Mouse (Mus musculus) left cerebral cortex, adult 18-20 months (tissue): ENCODE measurements at regions not wholly inside any gene's neighbourhood (a gene's known extent, or its start where the extent isn't known, plus 50 kb on each side); places are given as distances from the start of the nearest gene placed in this dataset.
A peak's percentile ranks its signal among the peaks of the same experiment; 100 is the strongest.

Source experiments
- DNase-seq, 2 experiments: peaks; one replicate each; pipeline ENCODE4 v3.0.0; 2021 to 2022; ENCODE audit warnings: low spot score in 2 of 2, mixed read lengths in 1 of 2

- DNase-seq: no peak
Measured at GRCm38 (mm10) chr10:5747681-5748080, 57.7 kb downstream of the Fbxo5 start.

DNA sequence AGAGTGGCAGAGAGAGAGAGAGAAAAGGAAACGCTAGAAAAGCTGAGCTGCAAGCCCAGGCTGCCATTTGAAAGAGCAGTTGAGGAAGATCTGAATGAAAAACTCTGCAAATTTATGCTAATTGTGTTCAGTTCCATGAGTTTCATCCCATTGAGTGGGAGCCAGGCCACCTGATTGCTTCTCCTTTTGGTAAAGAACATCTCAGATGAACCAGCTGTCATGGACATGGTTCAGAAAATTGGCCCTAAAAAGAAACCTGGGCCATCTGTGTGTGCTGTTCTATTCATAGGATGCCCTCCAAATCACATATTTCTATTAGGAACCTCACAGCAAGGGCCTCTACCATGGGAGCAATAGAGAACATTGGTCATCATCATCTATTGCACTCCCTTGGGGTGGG, 70.3 kb downstream of the Fbxo5 start:
- DNase-seq: peak; percentile 1 to 11

DNA sequence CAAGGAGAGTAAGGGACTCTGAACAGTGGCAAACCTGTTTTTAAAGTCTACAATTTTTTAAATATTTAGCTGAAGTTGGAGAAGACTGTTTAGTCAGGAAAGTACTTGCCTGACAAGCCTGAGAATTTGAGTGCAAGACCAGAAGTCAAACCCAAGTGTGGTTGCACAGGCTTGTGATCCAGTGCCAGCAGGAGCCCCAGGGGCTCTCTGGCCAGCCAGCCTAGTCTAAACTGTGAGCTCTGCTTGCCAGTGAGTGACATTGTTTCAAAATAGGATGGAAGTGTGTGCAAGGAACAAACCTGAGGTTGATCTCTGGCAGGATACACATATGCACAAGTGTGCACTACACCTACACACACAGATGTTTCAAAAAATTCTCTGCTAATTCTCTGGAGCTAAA, 60.8 kb downstream of the Vip start:
- no peak for DNase-seq

- DNase-seq: no peak
Measured at GRCm38 (mm10) chr10:5697457-5697856, 58.4 kb downstream of the Vip start.
